Mouse (Mus musculus) lung, postnatal 0 days (tissue): ENCODE measurements around the gene Ttc6.

ENCODE experiments used
- CTCF ChIP-seq: IDR thresholded peaks from 2 replicates; pipeline ENCODE4 v1.5.1; 2016; ENCODE audit warnings: antibody characterized with exemption, mild to moderate bottlenecking
- EP300 ChIP-seq: IDR thresholded peaks from 2 replicates; pipeline ENCODE4 v1.6.1; 2016; ENCODE audit warnings: antibody characterized with exemption, mild to moderate bottlenecking, control low read depth

GRCm38 (mm10) chr12:57539551-57539985, 24.3 kb upstream of the Ttc6 start:
- TF ChIP-seq CTCF (no peak), EP300 (no peak)
